ENCODE assay signal across 16 mouse cellular contexts in genomic region chr2:150828164-150828563, GRCm38 (mm10). TPM values are rescaled to one million over a fixed set of nuclear protein-coding genes. Genes with fewer than 3 reads are reported as not detected.
DNase-seq lines count a peak whose midpoint lies in the region; ATAC-seq and TF ChIP-seq lines count a peak whose summit lies in the region.
"Had no signal": no experiment of that assay in that cellular context is flagged by ENCODE, and none has a peak within 500 bp of the region (broad histone marks: within the 10 kb centered on the region; RNA-seq: fewer than 3 reads in every experiment).

No protein-coding gene starts in this region.

- H3K4me2 ChIP-seq in lung, embryonic 14.5 days = no peak overlapping the region
- H3K4me2 ChIP-seq in intestine, embryonic 16.5 days (ENCODE audit: low read depth, low read length) = no peak overlapping the region
- no peak overlapping the region for H3K4me2 ChIP-seq in stomach, postnatal 0 days (replicated peaks; ENCODE audit: low read depth)
- H3K4me2 ChIP-seq: heart, embryonic 15.5 days; hindbrain, embryonic 12.5 days; lung, embryonic 15.5 days; midbrain, embryonic 11.5 days had no signal

- H3K9ac ChIP-seq in lung, embryonic 14.5 days = no peak overlapping the region
- no peak overlapping the region for H3K9ac ChIP-seq in intestine, embryonic 16.5 days (ENCODE audit: low read depth, low read length)
- H3K9ac ChIP-seq in stomach, postnatal 0 days (ENCODE audit: low read length) = no peak overlapping the region
- H3K9ac ChIP-seq: heart, embryonic 15.5 days; hindbrain, embryonic 12.5 days; lung, embryonic 15.5 days had no signal

- no peak for DNase-seq in lung, embryonic 14.5 days
- DNase-seq in lung, postnatal 25 days (ENCODE audit: low spot score) = no peak
- peak; percentile 14 for DNase-seq in MN1 (ENCODE audit: low spot score)
- DNase-seq in stomach, postnatal 0 days (ENCODE audit: low spot score) = no peak
- DNase-seq in cerebellum, postnatal 36 days = no peak
- DNase-seq in urinary bladder, adult 18-20 months (ENCODE audit: low spot score in 2 of 2) = no peak
- DNase-seq: adrenal gland, adult 8-10 months; cerebellum, adult 11-12 months; kidney, adult 18-20 months; thymus, adult 18-20 months had no signal

- no peaks in the 10 kb centered on the region for H3K4me1 ChIP-seq in lung, embryonic 14.5 days (ENCODE audit: insufficient read depth)
- no peaks in the 10 kb centered on the region for H3K4me1 ChIP-seq in intestine, embryonic 16.5 days (ENCODE audit: control insufficient read depth, insufficient read depth, low read length)
- no peaks in the 10 kb centered on the region for H3K4me1 ChIP-seq in stomach, postnatal 0 days (replicated peaks; ENCODE audit: control insufficient read depth, insufficient read depth)
- H3K4me1 ChIP-seq: forebrain, embryonic 10.5 days; heart, embryonic 15.5 days; hindbrain, embryonic 12.5 days; lung, embryonic 15.5 days had no signal

- H3K36me3 ChIP-seq in lung, embryonic 14.5 days (ENCODE audit: insufficient read depth) = peaks cover 96% of the 10 kb centered on the region
- H3K36me3 ChIP-seq in intestine, embryonic 16.5 days (ENCODE audit: control insufficient read depth, insufficient read depth, low read length) = peaks cover 32% of the 10 kb centered on the region
- peaks cover 64% of the 10 kb centered on the region for H3K36me3 ChIP-seq in stomach, postnatal 0 days (ENCODE audit: control insufficient read depth, insufficient read depth, low read length)

- 82% methylated on average over 3 of the region's 3 CpGs for WGBS in lung, embryonic 14.5 days
- WGBS in intestine, embryonic 16.5 days = 80% methylated on average over 3 of the region's 3 CpGs
- WGBS in stomach, postnatal 0 days = 85% methylated on average over 3 of the region's 3 CpGs

- TF ChIP-seq CTCF in lung, embryonic 14.5 days (IDR thresholded peaks at IDR 0.05; ENCODE audit: low read depth) = peak; percentile 12; the same call in 1 of the 2 replicates
- TF ChIP-seq CTCF in stomach, postnatal 0 days (IDR thresholded peaks at IDR 0.05; ENCODE audit: low read depth) = peak; percentile 57

- no peak overlapping the region for H3K4me3 ChIP-seq in lung, embryonic 14.5 days (ENCODE audit: low read depth, low read length)
- no peak overlapping the region for H3K4me3 ChIP-seq in intestine, embryonic 16.5 days (ENCODE audit: low read length)
- no peak overlapping the region for H3K4me3 ChIP-seq in stomach, postnatal 0 days (ENCODE audit: low read depth, low read length)
- H3K4me3 ChIP-seq: forebrain, embryonic 10.5 days; heart, embryonic 15.5 days; hindbrain, embryonic 12.5 days; lung, embryonic 15.5 days had no signal

- TF ChIP-seq EP300 in stomach, postnatal 0 days (optimal IDR thresholded peaks at IDR 0.05) = no peak

- ATAC-seq in lung, embryonic 14.5 days (ENCODE audit: insufficient read depth) = no peak
- peak; percentile 50 for ATAC-seq in intestine, embryonic 16.5 days
- ATAC-seq in stomach, postnatal 0 days (ENCODE audit: low FRiP score, low TSS enrichment) = peak; percentile 18; the same call in 1 of the 2 replicates

- no peak overlapping the region for H3K27ac ChIP-seq in lung, embryonic 14.5 days (ENCODE audit: low read depth)
- H3K27ac ChIP-seq in intestine, embryonic 16.5 days (ENCODE audit: low read length) = no peak overlapping the region
- H3K27ac ChIP-seq in stomach, postnatal 0 days (replicated peaks) = no peak overlapping the region
- H3K27ac ChIP-seq: forebrain, embryonic 10.5 days; heart, embryonic 15.5 days; hindbrain, embryonic 12.5 days; lung, embryonic 15.5 days had no signal

- no peaks in the 10 kb centered on the region for H3K27me3 ChIP-seq in lung, embryonic 14.5 days (ENCODE audit: insufficient read depth, low read length)
- no peaks in the 10 kb centered on the region for H3K27me3 ChIP-seq in intestine, embryonic 16.5 days (replicated peaks; ENCODE audit: control insufficient read depth, insufficient read depth, low read length)
- H3K27me3 ChIP-seq in stomach, postnatal 0 days (ENCODE audit: control insufficient read depth, insufficient read depth, low read length) = no peaks in the 10 kb centered on the region
- H3K27me3 ChIP-seq: heart, embryonic 15.5 days; hindbrain, embryonic 12.5 days; lung, embryonic 15.5 days had no signal

- no peaks in the 10 kb centered on the region for H3K9me3 ChIP-seq in lung, embryonic 14.5 days (ENCODE audit: low read depth, low read length)
- no peaks in the 10 kb centered on the region for H3K9me3 ChIP-seq in intestine, embryonic 16.5 days (ENCODE audit: control insufficient read depth, low read length)
- H3K9me3 ChIP-seq in stomach, postnatal 0 days (ENCODE audit: control insufficient read depth, low read length) = no peaks in the 10 kb centered on the region
- H3K9me3 ChIP-seq: forebrain, embryonic 10.5 days; heart, embryonic 15.5 days; hindbrain, embryonic 12.5 days; lung, embryonic 15.5 days had no signal

RNA-seq across cellular contexts. Expression of gene Pygb, which starts 41.6 kb away (rescaled TPM):
- polyA plus RNA-seq in lung, embryonic 14.5 days (2014; fragmentation: Nextera tagmentation; extraction: Ambion mirVana) = 52.6 and 58.3 TPM in 2 replicates
- 78.8 and 81.4 TPM in 2 replicates for polyA plus RNA-seq in intestine, embryonic 16.5 days (2015; fragmentation: Nextera tagmentation; extraction: Ambion mirVana)
- polyA plus RNA-seq in stomach, postnatal 0 days (2015; fragmentation: Nextera tagmentation; extraction: Ambion mirVana) = 109 and 115 TPM in 2 replicates
